Mouse (Mus musculus): ENCODE measurements around the gene Lrguk.

Gene Lrguk

GRCm38 (mm10) chr6:34066790-34067189, 37.5 kb downstream of the Lrguk start:
- no peak for DNase-seq (ENCODE audit: extremely low spot score, low spot score)

- DNase-seq (ENCODE audit: extremely low spot score, low spot score): no peak
These were observed 38.0 kb downstream of the Lrguk start for GRCm38 (mm10) chr6:34067271-34067670.

- DNase-seq (ENCODE audit: extremely low spot score, low spot score): no peak
These were observed 42.7 kb downstream of the Lrguk start for GRCm38 (mm10) chr6:34071936-34072335.

- DNase-seq (ENCODE audit: extremely low spot score, low spot score): no peak
These were observed 44.7 kb downstream of the Lrguk start for GRCm38 (mm10) chr6:34073931-34074442.

GRCm38 (mm10) chr6:34075520-34075919, 46.3 kb downstream of the Lrguk start:
- no peak for DNase-seq (ENCODE audit: extremely low spot score, low spot score)

GRCm38 (mm10) chr6:34083471-34083870, 54.2 kb downstream of the Lrguk start:
- DNase-seq (ENCODE audit: extremely low spot score, low spot score): no peak

GRCm38 (mm10) chr6:34087701-34088100, 58.5 kb downstream of the Lrguk start:
- no peak for DNase-seq (ENCODE audit: extremely low spot score, low spot score)

- no peak for DNase-seq (ENCODE audit: extremely low spot score, low spot score)
These were observed 59.7 kb downstream of the Lrguk start for GRCm38 (mm10) chr6:34088986-34089385.

GRCm38 (mm10) chr6:34091537-34091936, 62.3 kb downstream of the Lrguk start:
- DNase-seq (ENCODE audit: extremely low spot score, low spot score): no peak

- DNase-seq (ENCODE audit: extremely low spot score, low spot score): no peak
These were observed 67.0 kb downstream of the Lrguk start for GRCm38 (mm10) chr6:34096274-34096673.

- DNase-seq (ENCODE audit: extremely low spot score, low spot score): no peak
These were observed 67.7 kb downstream of the Lrguk start for GRCm38 (mm10) chr6:34096905-34097304.

GRCm38 (mm10) chr6:34099725-34100124, 70.5 kb downstream of the Lrguk start:
- no peak for DNase-seq (ENCODE audit: extremely low spot score, low spot score)

- no peak for DNase-seq (ENCODE audit: extremely low spot score, low spot score)
These were observed 72.5 kb downstream of the Lrguk start for GRCm38 (mm10) chr6:34101531-34102396.

GRCm38 (mm10) chr6:34103251-34103920, 74.1 kb downstream of the Lrguk start:
- no peak for DNase-seq (ENCODE audit: extremely low spot score, low spot score)

GRCm38 (mm10) chr6:34110571-34110970, 81.3 kb downstream of the Lrguk start:
- DNase-seq (ENCODE audit: extremely low spot score, low spot score): no peak

GRCm38 (mm10) chr6:34111406-34111805, 82.2 kb downstream of the Lrguk start:
- DNase-seq (ENCODE audit: extremely low spot score, low spot score): no peak

GRCm38 (mm10) chr6:34116838-34117478, 87.7 kb downstream of the Lrguk start:
- no peak for DNase-seq (ENCODE audit: extremely low spot score, low spot score)

- DNase-seq (ENCODE audit: extremely low spot score, low spot score): no peak
These were observed 95.2 kb downstream of the Lrguk start for GRCm38 (mm10) chr6:34124401-34124800.

GRCm38 (mm10) chr6:34129261-34129660, 100.0 kb downstream of the Lrguk start:
- no peak for DNase-seq (ENCODE audit: extremely low spot score, low spot score)

- no peak for DNase-seq (ENCODE audit: extremely low spot score, low spot score)
These were observed 103.1 kb downstream of the Lrguk start for GRCm38 (mm10) chr6:34132391-34132790.

GRCm38 (mm10) chr6:34138366-34138765, 109.1 kb downstream of the Lrguk start:
- DNase-seq (ENCODE audit: extremely low spot score, low spot score): no peak

GRCm38 (mm10) chr6:34142931-34143330, 113.7 kb downstream of the Lrguk start:
- DNase-seq (ENCODE audit: extremely low spot score, low spot score): no peak

All from neural tube, embryonic 10.5 days (tissue).